Mouse (Mus musculus) testis, adult 2 months (tissue): ENCODE measurements at regions not wholly inside any gene's neighbourhood (a gene's known extent, or its start where the extent isn't known, plus 50 kb on each side); places are given as distances from the start of the nearest gene placed in this dataset.

Experiments used
- H3K27ac ChIP-seq: fragments of 200-500 bp; 2 replicates; pipeline ENCODE4 v1.5.1; 2012; ENCODE audit warnings: low read depth, low read length; ENCODE audit not compliant: control insufficient read depth, insufficient read depth
- H3K27me3 ChIP-seq: fragments of 200-500 bp; 2 replicates; pipeline ENCODE4 v1.6.1; 2012; ENCODE audit warnings: mild to moderate bottlenecking, low read length, moderate library complexity; ENCODE audit not compliant: control insufficient read depth, insufficient read depth
- H3K36me3 ChIP-seq: fragments of 200-500 bp; 2 replicates; pipeline ENCODE4 v1.6.1; 2012; ENCODE audit warnings: mild to moderate bottlenecking, low read length; ENCODE audit not compliant: control insufficient read depth, insufficient read depth
- H3K4me1 ChIP-seq: fragments of 200-500 bp; 2 replicates; pipeline ENCODE4 v1.6.1; 2012; ENCODE audit warnings: low read length; ENCODE audit not compliant: control insufficient read depth, insufficient read depth
- H3K4me3 ChIP-seq: fragments of 200-500 bp; 2 replicates; pipeline ENCODE4 v1.5.1; 2012; ENCODE audit warnings: low read depth, mild to moderate bottlenecking, low read length, moderate library complexity, mixed read lengths; ENCODE audit not compliant: control insufficient read depth
- CTCF ChIP-seq: fragments of 200-500 bp; IDR thresholded peaks from 2 replicates; pipeline ENCODE4 v1.5.1; 2012; ENCODE audit warnings: low read depth, mild to moderate bottlenecking, inconsistent platforms, low read length, moderate library complexity; ENCODE audit not compliant: control insufficient read depth, insufficient read depth, insufficient replicate concordance
- POLR2A ChIP-seq: fragments of 200-500 bp; IDR thresholded peaks from 2 replicates; pipeline ENCODE4 v1.6.1; 2012; ENCODE audit warnings: low read depth, mild to moderate bottlenecking, inconsistent platforms, low read length, moderate library complexity; ENCODE audit not compliant: control insufficient read depth

GRCm38 (mm10) chr10:111913066-111913785 is 59.2 kb upstream of the Krr1 start:
- no peaks in the 10 kb centered on the region for H3K36me3 ChIP-seq
- H3K27ac ChIP-seq = no peak overlapping the region
- peaks cover 2% of the 10 kb centered on the region; the same call in 1 of the 2 replicates for H3K4me1 ChIP-seq
- TF ChIP-seq POLR2A = no peak
- no peak for TF ChIP-seq CTCF
- no peak overlapping the region for H3K4me3 ChIP-seq
- no peaks in the 10 kb centered on the region for H3K27me3 ChIP-seq

GRCm38 (mm10) chr10:111914231-111914630 is 58.2 kb upstream of the Krr1 start:
- H3K4me1 ChIP-seq = peaks cover 2% of the 10 kb centered on the region; the same call in 1 of the 2 replicates
- no peak overlapping the region for H3K4me3 ChIP-seq
- TF ChIP-seq POLR2A = no peak
- TF ChIP-seq CTCF = no peak
- no peak overlapping the region for H3K27ac ChIP-seq
- no peaks in the 10 kb centered on the region for H3K27me3 ChIP-seq
- H3K36me3 ChIP-seq = no peaks in the 10 kb centered on the region

- no peak for TF ChIP-seq POLR2A
- no peak for TF ChIP-seq CTCF
- Histone ChIP-seq H3K27ac (no peak overlapping the region), H3K4me3 (no peak overlapping the region), H3K4me1 (peaks cover under 1% of the 10 kb centered on the region), H3K27me3 (no peaks in the 10 kb centered on the region), H3K36me3 (no peaks in the 10 kb centered on the region)
Observed at GRCm38 (mm10) chr10:111918071-111918507, 54.4 kb upstream of the Krr1 start.

- no peak overlapping the region for H3K27ac ChIP-seq
- TF ChIP-seq CTCF (no peak), POLR2A (no peak)
- no peaks in the 10 kb centered on the region for H3K27me3 ChIP-seq
Observed at GRCm38 (mm10) chr10:111919475-111919874, 53.0 kb upstream of the Krr1 start.

GRCm38 (mm10) chr10:111921492-111921891 is 51.0 kb upstream of the Krr1 start:
- Histone ChIP-seq H3K27ac (no peak overlapping the region), H3K36me3 (no peaks in the 10 kb centered on the region), H3K27me3 (no peaks in the 10 kb centered on the region), H3K4me1 (no peaks in the 10 kb centered on the region; the same call in 1 of the 2 replicates), H3K4me3 (no peak overlapping the region)
- TF ChIP-seq POLR2A = no peak

More at GRCm38 (mm10) chr10:111919475-111919874, 53.0 kb upstream of the Krr1 start:
- Histone ChIP-seq H3K36me3 (no peaks in the 10 kb centered on the region), H3K4me3 (no peak overlapping the region), H3K4me1 (no peaks in the 10 kb centered on the region; the same call in 1 of the 2 replicates)
